Mouse (Mus musculus) forebrain, postnatal 0 days (tissue): ENCODE results near the gene Lmod2. TPM values are rescaled to one million over a fixed set of nuclear protein-coding genes. Genes with fewer than 3 reads are reported as not detected.

Experiments
- ATAC-seq: fragments of 200-750 bp; cut with Nextera tagmentation; 2 replicates; pipeline ENCODE4 v1.8.0; 2017; ENCODE audit warnings: mild to moderate bottlenecking, moderate library complexity
- DNase-seq: peaks from one replicate; pipeline ENCODE4 v3.0.0-alpha.2; 2015
- H3K27ac ChIP-seq: fragments of 300-500 bp; sonication (generic); 2 replicates; pipeline ENCODE4 v1.5.1; 2014; ENCODE audit warnings: low read depth, mild to moderate bottlenecking, antibody characterized with exemption, low read length, moderate library complexity, mixed read lengths
- H3K27me3 ChIP-seq: fragments of 300-500 bp; sonication (generic); 2 replicates; pipeline ENCODE4 v1.6.1; 2014; ENCODE audit warnings: mild to moderate bottlenecking, low read length, mixed read lengths; ENCODE audit not compliant: insufficient read depth
- H3K36me3 ChIP-seq: fragments of 300-500 bp; sonication (generic); 2 replicates; pipeline ENCODE4 v1.6.1; 2014; ENCODE audit warnings: mild to moderate bottlenecking, moderate library complexity; ENCODE audit not compliant: insufficient read depth
- H3K4me1 ChIP-seq: fragments of 300-500 bp; sonication (generic); 2 replicates; pipeline ENCODE4 v1.6.1; 2014; ENCODE audit warnings: antibody characterized with exemption; ENCODE audit not compliant: insufficient read depth
- H3K4me2 ChIP-seq: fragments of 300-500 bp; sonication (generic); 2 replicates; pipeline ENCODE4 v1.6.1; 2014; ENCODE audit warnings: low read depth, mild to moderate bottlenecking, moderate library complexity
- H3K4me3 ChIP-seq: fragments of 300-500 bp; sonication (generic); 2 replicates; pipeline ENCODE4 v1.5.1; 2014; ENCODE audit warnings: low read depth, low read length, mixed read lengths
- H3K9ac ChIP-seq: fragments of 300-500 bp; sonication (generic); 2 replicates; pipeline ENCODE4 v1.6.1; 2014; ENCODE audit warnings: mild to moderate bottlenecking
- H3K9me3 ChIP-seq: fragments of 300-500 bp; sonication (generic); 2 replicates; pipeline ENCODE4 v1.6.1; 2016; ENCODE audit warnings: low read length
- CTCF ChIP-seq: sonication (generic); IDR thresholded peaks from 2 replicates; pipeline ENCODE4 v1.5.1; 2016; ENCODE audit warnings: antibody characterized with exemption, control low read depth, low read depth
- WGBS: fragments of 180-500 bp; shearing (Covaris S2); extraction: QIAGEN DNeasy Blood & Tissue Kit; methylation state at CpG from one replicate; pipeline ENCODE4 v1.1.7; 2014; 5-methylcytosine and 5-hydroxymethylcytosine counted together
- polyA plus RNA-seq: library from polyadenylated mRNA; unstranded; fragments of >200 nt; fragmentation: Nextera tagmentation; extraction: Ambion mirVana; gene quantifications from 2 replicates; pipeline ENCODE4 v1.2.1, GENCODE M21; 2015
- total RNA-seq: library from RNA; depleted of rRNA; stranded (reverse); fragments of >200 nt; gene quantifications from 2 replicates; pipeline ENCODE4 v1.2.3, GENCODE M21; 2014; rRNA removed

The Lmod2 gene
- total and polyA plus RNA-seq, 2 experiments from 2014 or later = not detected

- no peak for ATAC-seq
- no peak for TF ChIP-seq CTCF
- Histone ChIP-seq H3K9me3 (no peaks in the 10 kb centered on the region), H3K4me1 (no peaks in the 10 kb centered on the region), H3K9ac (no peak overlapping the region), H3K36me3 (no peaks in the 10 kb centered on the region), H3K4me2 (no peak overlapping the region), H3K27me3 (no peaks in the 10 kb centered on the region), H3K4me3 (no peak overlapping the region), H3K27ac (no peak overlapping the region)
- no peak for DNase-seq
- WGBS = 81% methylated on average over 4 of the region's 4 CpGs
These were observed 50.8 kb downstream of the Lmod2 start for GRCm38 (mm10) chr6:24648403-24648802.

GRCm38 (mm10) chr6:24650719-24651118 lies 53.2 kb downstream of the Lmod2 start:
- no peaks in the 10 kb centered on the region for H3K27me3 ChIP-seq
- no peak overlapping the region for H3K27ac ChIP-seq
- H3K9me3 ChIP-seq = no peaks in the 10 kb centered on the region
- H3K4me1 ChIP-seq = no peaks in the 10 kb centered on the region
- H3K9ac ChIP-seq = no peak overlapping the region
- no peak for TF ChIP-seq CTCF
- DNase-seq (no peak), ATAC-seq (0 out of 2 replicates have a peak, but pooled peaks have one; percentile 32)
- no peak overlapping the region for H3K4me3 ChIP-seq
- WGBS = 75% methylated on average over 3 of the region's 3 CpGs
- no peak overlapping the region for H3K4me2 ChIP-seq
- no peaks in the 10 kb centered on the region for H3K36me3 ChIP-seq

- Histone ChIP-seq H3K36me3 (no peaks in the 10 kb centered on the region), H3K9me3 (no peaks in the 10 kb centered on the region), H3K4me3 (no peak overlapping the region), H3K27me3 (no peaks in the 10 kb centered on the region), H3K9ac (no peak overlapping the region), H3K4me2 (no peak overlapping the region), H3K27ac (no peak overlapping the region), H3K4me1 (no peaks in the 10 kb centered on the region)
- WGBS = 81% methylated on average over 7 of the region's 7 CpGs
- TF ChIP-seq CTCF = no peak
- DNase-seq (no peak), ATAC-seq (no peak)
These were observed 54.0 kb downstream of the Lmod2 start for GRCm38 (mm10) chr6:24651538-24651937.

Other genes with a start within 250 kb of the Lmod2 start
- 1.5 and 1.6 TPM in 2 replicates for gene Iqub, start 82.7 kb upstream of the Lmod2 start, total RNA-seq
- 1.3 and 1.5 TPM in 2 replicates for gene Iqub, start 82.7 kb upstream of the Lmod2 start, polyA plus RNA-seq
- gene Ndufa5, start 69.7 kb upstream of the Lmod2 start, total RNA-seq = 54.9 and 82.2 TPM in 2 replicates
- 469 and 592 TPM in 2 replicates for gene Ndufa5, start 69.7 kb upstream of the Lmod2 start, polyA plus RNA-seq
- not detected in 2 replicates for gene Asb15, start 69.6 kb upstream of the Lmod2 start, total RNA-seq
- 0.05 TPM in 1 of 2 replicates, not detected in the other for gene Asb15, start 69.6 kb upstream of the Lmod2 start, polyA plus RNA-seq
- gene Wasl, start 67.2 kb downstream of the Lmod2 start, total RNA-seq = 15.9 and 26.2 TPM in 2 replicates
- gene Wasl, start 67.2 kb downstream of the Lmod2 start, polyA plus RNA-seq = 49.9 and 59.5 TPM in 2 replicates
- not detected in 2 replicates for gene Hyal6, start 135.5 kb downstream of the Lmod2 start, total RNA-seq
- gene Hyal6, start 135.5 kb downstream of the Lmod2 start, polyA plus RNA-seq = not detected in 2 replicates
- gene Hyal4, start 150.6 kb downstream of the Lmod2 start, total RNA-seq = not detected in 2 replicates
- gene Hyal4, start 150.6 kb downstream of the Lmod2 start, polyA plus RNA-seq = not detected in 2 replicates
- gene Spam1, start 193.4 kb downstream of the Lmod2 start, total RNA-seq = not detected in 2 replicates
- gene Spam1, start 193.4 kb downstream of the Lmod2 start, polyA plus RNA-seq = not detected in 2 replicates